Mouse (Mus musculus): ENCODE measurements around the gene Rab20. TPM values are rescaled to one million over a fixed set of nuclear protein-coding genes. Genes with fewer than 3 reads are reported as not detected.
"Not testable (repeated sequence)": the region's sequence is repeated elsewhere in the genome, so short reads cannot be mapped to it uniquely, and the experiment has no call there.

The Rab20 gene
- polyA plus RNA-seq, 1 experiment from 2014 or later: 19.5 TPM

DNA sequence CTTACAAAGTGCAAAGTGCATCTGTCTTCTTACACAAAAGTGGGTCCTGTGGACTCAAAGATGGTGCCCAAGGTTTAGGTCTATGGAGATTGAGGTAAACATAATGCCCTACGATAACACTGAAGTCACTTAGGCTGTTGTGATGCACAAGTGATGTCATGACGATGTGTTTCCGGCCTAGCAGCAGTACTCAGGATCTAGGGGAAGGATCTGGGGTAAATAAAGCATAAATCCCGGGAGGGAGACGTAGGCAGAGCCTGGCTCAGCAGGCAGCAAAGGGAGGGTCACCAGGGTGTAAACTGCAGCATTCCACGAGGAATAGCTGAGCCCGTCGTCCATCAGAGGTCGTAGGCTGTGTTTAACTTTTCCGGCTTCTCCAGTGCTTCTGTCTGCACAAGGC, 30.4 kb upstream of the Rab20 start:
- H3K4me1 ChIP-seq (ENCODE audit: control insufficient read depth, insufficient read depth, low read length): no peaks in the 10 kb centered on the region
- no peaks in the 10 kb centered on the region for H3K27me3 ChIP-seq (ENCODE audit: control insufficient read depth, insufficient read depth, low read length)
- H3K27ac ChIP-seq (ENCODE audit: low read depth, low read length): no peak overlapping the region
- H3K36me3 ChIP-seq (ENCODE audit: control insufficient read depth, insufficient read depth, low read length): peaks cover 94% of the 10 kb centered on the region
- WGBS: 80% methylated on average over 10 of the region's 10 CpGs
- no peak for ATAC-seq (ENCODE audit: low FRiP score, low TSS enrichment)
- no peak overlapping the region for H3K4me3 ChIP-seq (ENCODE audit: low read length)
- no peak overlapping the region for H3K4me2 ChIP-seq (replicated peaks; ENCODE audit: low read depth, low read length)
- H3K9me3 ChIP-seq (ENCODE audit: control insufficient read depth, low read length): no peaks in the 10 kb centered on the region
- no peak overlapping the region for H3K9ac ChIP-seq (ENCODE audit: low read depth, low read length)

DNA sequence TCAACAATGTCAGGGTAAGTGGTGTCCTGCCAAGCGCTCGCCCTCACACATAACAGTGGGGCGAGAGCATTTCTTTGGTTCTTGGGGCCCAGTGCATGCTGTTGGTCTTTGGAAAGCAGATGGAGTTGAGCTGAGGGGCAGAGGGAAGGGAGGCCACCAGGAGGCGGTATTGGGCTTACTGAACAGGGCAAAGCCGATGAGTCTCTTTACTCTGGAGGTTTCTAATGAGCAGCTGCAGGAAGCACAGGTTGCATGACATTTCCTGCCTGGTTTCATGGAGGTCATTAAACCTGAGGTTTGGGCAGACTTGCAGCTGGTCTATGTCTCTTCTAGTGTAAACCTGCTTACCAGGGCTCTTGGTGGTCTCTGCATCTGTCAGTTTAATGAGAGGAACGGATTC, 28.3 kb upstream of the Rab20 start:
- 74% methylated on average over 6 of the region's 6 CpGs for WGBS
- Histone ChIP-seq H3K9ac (ENCODE audit: low read depth, low read length) (no peak overlapping the region), H3K4me3 (ENCODE audit: low read length) (no peak overlapping the region), H3K27ac (ENCODE audit: low read depth, low read length) (no peak overlapping the region), H3K36me3 (ENCODE audit: control insufficient read depth, insufficient read depth, low read length) (peaks cover 84% of the 10 kb centered on the region), H3K9me3 (ENCODE audit: control insufficient read depth, low read length) (no peaks in the 10 kb centered on the region), H3K4me2 (replicated peaks; ENCODE audit: low read depth, low read length) (no peak overlapping the region), H3K4me1 (ENCODE audit: control insufficient read depth, insufficient read depth, low read length) (no peaks in the 10 kb centered on the region), H3K27me3 (ENCODE audit: control insufficient read depth, insufficient read depth, low read length) (no peaks in the 10 kb centered on the region)
- peak; percentile 44; the same call in 1 of the 2 replicates for ATAC-seq (ENCODE audit: low FRiP score, low TSS enrichment)

DNA sequence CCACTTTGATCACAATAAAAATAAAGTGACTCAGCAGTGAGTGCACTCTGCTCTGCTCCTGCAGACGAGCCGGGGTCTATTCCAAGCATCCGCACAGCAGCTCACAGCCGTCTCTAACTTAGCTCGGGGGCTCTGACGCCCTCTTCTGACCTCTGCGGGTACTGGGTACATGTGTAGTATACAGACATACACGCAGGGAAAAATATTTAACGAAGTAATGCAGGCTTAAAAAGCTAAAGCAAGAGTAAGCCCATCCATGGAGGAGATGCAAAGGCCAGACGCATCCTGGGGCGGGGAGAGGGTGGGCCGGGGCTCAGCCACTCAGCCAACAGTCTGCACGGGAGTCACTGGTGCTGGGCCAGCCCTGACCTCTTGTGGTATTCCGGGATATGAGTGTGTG, 27.6 kb upstream of the Rab20 start:
- WGBS: 86% methylated on average over 14 of the region's 14 CpGs
- no peaks in the 10 kb centered on the region for H3K27me3 ChIP-seq (ENCODE audit: control insufficient read depth, insufficient read depth, low read length)
- no peak for ATAC-seq (ENCODE audit: low FRiP score, low TSS enrichment)
- no peak overlapping the region for H3K9ac ChIP-seq (ENCODE audit: low read depth, low read length)
- H3K4me2 ChIP-seq (replicated peaks; ENCODE audit: low read depth, low read length): no peak overlapping the region
- H3K4me3 ChIP-seq (ENCODE audit: low read length): no peak overlapping the region
- H3K4me1 ChIP-seq (ENCODE audit: control insufficient read depth, insufficient read depth, low read length): no peaks in the 10 kb centered on the region
- H3K9me3 ChIP-seq (ENCODE audit: control insufficient read depth, low read length): no peaks in the 10 kb centered on the region
- H3K36me3 ChIP-seq (ENCODE audit: control insufficient read depth, insufficient read depth, low read length): peaks cover 77% of the 10 kb centered on the region
- no peak overlapping the region for H3K27ac ChIP-seq (ENCODE audit: low read depth, low read length)

DNA sequence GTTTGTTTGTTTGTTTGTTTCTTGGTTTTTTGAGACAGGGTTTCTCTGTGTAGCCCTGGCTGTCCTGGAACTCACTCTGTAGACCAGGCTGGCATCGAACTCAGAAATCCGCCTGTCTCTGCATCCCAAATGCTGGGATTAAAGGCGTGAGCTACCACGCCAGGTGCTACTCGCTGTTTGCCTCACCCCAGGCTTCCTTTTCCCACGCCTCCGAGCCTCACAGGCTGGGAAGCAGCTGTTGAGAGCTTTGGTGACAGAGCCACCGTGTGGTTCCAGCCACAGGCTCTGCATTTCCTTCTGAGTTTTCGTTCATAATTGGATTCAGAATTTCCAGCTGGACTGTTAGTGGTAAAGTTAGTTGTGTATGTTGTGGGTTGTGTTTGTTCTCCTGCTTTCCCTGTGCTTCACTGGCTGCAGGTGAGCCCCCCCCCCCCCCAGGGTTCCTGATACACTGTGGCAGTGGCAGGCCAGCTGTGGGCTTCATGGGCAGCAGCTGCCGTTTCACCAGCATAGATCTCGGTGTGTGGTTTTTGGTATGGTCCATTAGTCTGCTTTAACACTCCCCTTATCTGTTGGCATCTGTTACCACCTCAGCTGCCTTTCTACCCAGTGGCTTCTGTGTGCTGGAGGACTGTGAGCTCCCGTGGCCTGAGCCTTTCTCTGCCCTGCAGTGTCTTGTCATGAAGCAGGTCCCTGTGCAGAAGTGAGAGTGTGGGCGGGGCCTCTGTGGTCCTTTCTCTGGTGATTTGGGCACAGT, 25.1 kb upstream of the Rab20 start:
- Histone ChIP-seq H3K27ac (ENCODE audit: low read depth, low read length) (no peak overlapping the region), H3K4me2 (replicated peaks; ENCODE audit: low read depth, low read length) (no peak overlapping the region), H3K36me3 (ENCODE audit: control insufficient read depth, insufficient read depth, low read length) (peaks cover 53% of the 10 kb centered on the region), H3K4me1 (ENCODE audit: control insufficient read depth, insufficient read depth, low read length) (peaks cover under 1% of the 10 kb centered on the region; the same call in 1 of the 2 replicates), H3K9me3 (ENCODE audit: control insufficient read depth, low read length) (no peaks in the 10 kb centered on the region), H3K9ac (ENCODE audit: low read depth, low read length) (no peak overlapping the region), H3K4me3 (ENCODE audit: low read length) (no peak overlapping the region), H3K27me3 (ENCODE audit: control insufficient read depth, insufficient read depth, low read length) (no peaks in the 10 kb centered on the region)
- WGBS: 87% methylated on average over 13 of the region's 13 CpGs
- ATAC-seq (ENCODE audit: low FRiP score, low TSS enrichment): no peak

DNA sequence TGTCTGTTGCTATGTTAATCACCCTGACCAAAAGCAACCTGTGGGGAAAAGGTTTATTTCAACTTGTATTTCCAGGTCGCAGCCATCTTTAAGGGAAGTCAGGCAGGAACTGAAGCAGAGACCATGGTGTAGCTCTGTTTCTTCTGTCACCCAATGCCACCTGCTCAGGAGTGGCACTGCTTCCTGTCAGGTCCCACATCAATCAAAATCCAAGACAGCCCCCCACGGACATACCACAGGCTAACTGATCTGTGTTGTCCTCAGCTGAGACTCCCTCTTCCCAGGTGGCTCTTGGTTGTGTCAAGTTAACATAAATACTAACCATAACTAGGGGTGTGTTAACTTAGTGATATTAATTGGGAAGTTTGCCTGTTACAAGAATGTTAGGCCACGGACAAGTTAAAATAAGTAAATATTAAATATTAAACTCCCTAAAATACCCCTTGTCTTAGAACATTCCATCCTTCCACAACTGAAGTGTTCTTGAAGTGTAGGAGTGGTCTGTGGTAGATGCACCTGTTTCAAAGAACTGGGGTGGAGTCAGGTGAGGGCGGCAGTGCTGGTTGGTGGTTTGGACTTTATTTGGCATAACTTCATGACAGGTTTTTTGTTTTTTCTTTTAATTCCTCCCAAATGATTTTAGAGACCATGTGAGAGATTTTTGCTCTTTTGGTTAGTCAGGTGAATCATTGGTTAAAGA, 20.4 kb upstream of the Rab20 start:
- peaks cover 6% of the 10 kb centered on the region for H3K4me1 ChIP-seq (ENCODE audit: control insufficient read depth, insufficient read depth, low read length)
- ATAC-seq (ENCODE audit: low FRiP score, low TSS enrichment): no peak
- peak overlapping the region; percentile 77; the same call in 1 of the 2 replicates for H3K4me3 ChIP-seq (ENCODE audit: low read length)
- WGBS: 90% methylated on average over 4 of the region's 4 CpGs
- no peak overlapping the region for H3K27ac ChIP-seq (ENCODE audit: low read depth, low read length)
- H3K27me3 ChIP-seq (ENCODE audit: control insufficient read depth, insufficient read depth, low read length): no peaks in the 10 kb centered on the region
- no peak overlapping the region for H3K4me2 ChIP-seq (replicated peaks; ENCODE audit: low read depth, low read length)
- H3K9ac ChIP-seq (ENCODE audit: low read depth, low read length): no peak overlapping the region
- no peaks in the 10 kb centered on the region for H3K9me3 ChIP-seq (ENCODE audit: control insufficient read depth, low read length)
- H3K36me3 ChIP-seq (ENCODE audit: control insufficient read depth, insufficient read depth, low read length): peaks cover 11% of the 10 kb centered on the region

DNA sequence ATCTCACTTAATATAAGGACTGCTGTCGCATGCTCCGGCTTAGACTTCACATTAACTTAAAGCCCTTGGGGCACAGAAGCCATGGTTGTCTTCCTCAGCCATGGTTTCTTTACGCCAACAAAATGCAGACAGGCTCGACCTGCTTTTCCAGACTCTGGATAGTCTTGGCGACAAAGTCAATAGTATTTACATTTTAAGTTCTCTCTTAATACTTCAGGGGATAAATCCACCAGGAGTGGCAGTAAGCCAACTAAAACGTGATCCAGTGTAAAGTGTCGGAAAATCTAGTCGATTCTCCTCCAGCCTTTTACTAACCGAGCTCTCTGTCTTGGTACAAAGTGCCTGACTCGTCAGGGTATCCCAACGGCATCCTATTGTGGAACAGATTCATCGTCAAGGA, 19.8 kb upstream of the Rab20 start:
- no peak for ATAC-seq (ENCODE audit: low FRiP score, low TSS enrichment)
- Histone ChIP-seq H3K27me3 (ENCODE audit: control insufficient read depth, insufficient read depth, low read length) (no peaks in the 10 kb centered on the region), H3K27ac (ENCODE audit: low read depth, low read length) (no peak overlapping the region), H3K4me3 (ENCODE audit: low read length) (peak overlapping the region; percentile 77), H3K9me3 (ENCODE audit: control insufficient read depth, low read length) (no peaks in the 10 kb centered on the region), H3K36me3 (ENCODE audit: control insufficient read depth, insufficient read depth, low read length) (peaks cover 5% of the 10 kb centered on the region), H3K4me2 (replicated peaks; ENCODE audit: low read depth, low read length) (peak overlapping the region; percentile 54), H3K9ac (ENCODE audit: low read depth, low read length) (no peak overlapping the region; the same call in 1 of the 2 replicates), H3K4me1 (ENCODE audit: control insufficient read depth, insufficient read depth, low read length) (peaks cover 6% of the 10 kb centered on the region)
- WGBS: 79% methylated on average over 12 of the region's 12 CpGs

DNA sequence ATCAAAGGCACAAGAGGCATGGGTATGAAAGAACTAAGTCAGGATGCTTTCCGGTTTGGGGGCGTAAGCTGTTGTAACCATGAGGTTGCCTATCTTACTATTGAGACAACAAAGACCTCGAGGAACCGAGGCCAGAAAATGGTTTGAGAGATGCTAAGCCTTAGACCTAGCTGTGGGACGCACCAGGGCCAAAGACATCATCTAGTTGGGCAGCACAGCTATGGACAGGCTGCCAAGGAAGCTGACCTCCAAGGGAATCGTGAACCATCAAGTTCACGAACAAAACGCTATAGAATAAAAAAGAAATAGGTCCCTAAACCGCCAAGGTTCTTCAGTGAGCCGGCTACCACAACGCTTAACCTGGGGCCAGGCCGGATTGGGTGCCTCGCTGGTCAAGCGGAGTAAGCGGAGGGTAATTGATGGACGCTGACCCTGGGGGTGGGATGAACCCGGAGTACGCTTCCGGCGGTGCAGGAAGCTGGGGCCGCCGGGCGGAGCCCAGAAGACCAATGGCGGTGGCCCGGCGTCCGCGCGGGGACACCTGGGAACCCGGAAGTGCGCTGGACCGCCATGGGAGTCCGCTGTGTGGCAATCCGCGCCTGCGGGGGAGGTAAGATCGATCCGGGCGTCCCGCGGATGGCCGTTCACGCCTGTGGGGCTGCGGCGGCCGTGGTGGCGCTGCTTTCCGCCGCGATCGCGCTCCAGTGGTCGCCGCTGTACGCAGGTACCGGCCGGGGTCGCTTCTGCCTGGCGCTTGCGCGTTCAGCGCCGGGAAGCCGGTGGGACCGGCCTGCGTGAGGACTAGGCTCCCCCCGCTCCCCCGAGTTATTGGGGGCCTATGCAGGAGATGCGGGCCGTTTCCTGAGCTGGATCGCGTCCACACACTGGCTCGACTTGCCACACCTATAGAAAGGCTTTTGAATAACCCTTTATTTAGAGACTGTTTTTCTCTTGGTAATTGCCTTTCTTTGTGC, 18.8 kb upstream of the Rab20 start, which contains the start of gene Naxd:
TSS of gene Naxd (plus strand) at position 490 of the 974 bp plus-strand sequence.
- H3K27me3 ChIP-seq (ENCODE audit: control insufficient read depth, insufficient read depth, low read length): no peaks in the 10 kb centered on the region
- WGBS: 4% methylated on average over 64 of the region's 73 CpGs
- peak within 1 kb of the TSS; percentile 77 for H3K9ac ChIP-seq (ENCODE audit: low read depth, low read length)
- ATAC-seq (ENCODE audit: low FRiP score, low TSS enrichment): peak; percentile 98
- H3K4me2 ChIP-seq (replicated peaks; ENCODE audit: low read depth, low read length): peak within 1 kb of the TSS; percentile 54
- peaks cover 6% of the 10 kb centered on the region for H3K4me1 ChIP-seq (ENCODE audit: control insufficient read depth, insufficient read depth, low read length)
- no peaks in the 10 kb centered on the region for H3K9me3 ChIP-seq (ENCODE audit: control insufficient read depth, low read length)
- peak within 1 kb of the TSS; percentile 20; the same call in 1 of the 2 replicates for H3K27ac ChIP-seq (ENCODE audit: low read depth, low read length)
- peak within 1 kb of the TSS; percentile 77 for H3K4me3 ChIP-seq (ENCODE audit: low read length)
- no peaks in the 10 kb centered on the region; the same call in 1 of the 2 replicates for H3K36me3 ChIP-seq (ENCODE audit: control insufficient read depth, insufficient read depth, low read length)

DNA sequence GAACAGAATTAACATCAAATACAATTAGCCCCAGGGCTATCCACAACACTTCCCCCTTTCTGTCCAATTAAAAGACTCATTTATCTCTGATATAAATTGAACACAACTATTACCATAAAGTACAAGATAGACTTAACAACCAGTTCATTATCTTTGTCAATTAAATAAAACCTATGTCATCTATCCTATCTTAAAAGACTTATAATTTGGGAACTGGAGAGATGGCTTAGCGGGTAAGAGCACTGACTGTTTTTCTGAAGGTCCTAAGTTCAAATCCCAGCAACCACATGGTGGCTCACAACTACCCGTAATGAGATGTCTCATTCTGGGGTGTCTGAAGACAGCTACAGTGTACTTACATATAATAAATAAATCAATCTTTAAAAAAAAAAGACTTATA, 13.8 kb upstream of the Rab20 start:
- H3K9ac ChIP-seq (ENCODE audit: low read depth, low read length); H3K4me3 ChIP-seq (ENCODE audit: low read length); H3K4me2 ChIP-seq (replicated peaks; ENCODE audit: low read depth, low read length); H3K27me3 ChIP-seq (ENCODE audit: control insufficient read depth, insufficient read depth, low read length); H3K36me3 ChIP-seq (ENCODE audit: control insufficient read depth, insufficient read depth, low read length); H3K9me3 ChIP-seq (ENCODE audit: control insufficient read depth, low read length); H3K4me1 ChIP-seq (ENCODE audit: control insufficient read depth, insufficient read depth, low read length); H3K27ac ChIP-seq (ENCODE audit: low read depth, low read length); ATAC-seq (ENCODE audit: low FRiP score, low TSS enrichment): not testable (repeated sequence)
- WGBS: 88% methylated on average over 2 of the region's 2 CpGs

Measured in kidney, embryonic 14.5 days (tissue).